Mouse (Mus musculus): ENCODE measurements around the gene Mea1.

The Mea1 gene

DNA sequence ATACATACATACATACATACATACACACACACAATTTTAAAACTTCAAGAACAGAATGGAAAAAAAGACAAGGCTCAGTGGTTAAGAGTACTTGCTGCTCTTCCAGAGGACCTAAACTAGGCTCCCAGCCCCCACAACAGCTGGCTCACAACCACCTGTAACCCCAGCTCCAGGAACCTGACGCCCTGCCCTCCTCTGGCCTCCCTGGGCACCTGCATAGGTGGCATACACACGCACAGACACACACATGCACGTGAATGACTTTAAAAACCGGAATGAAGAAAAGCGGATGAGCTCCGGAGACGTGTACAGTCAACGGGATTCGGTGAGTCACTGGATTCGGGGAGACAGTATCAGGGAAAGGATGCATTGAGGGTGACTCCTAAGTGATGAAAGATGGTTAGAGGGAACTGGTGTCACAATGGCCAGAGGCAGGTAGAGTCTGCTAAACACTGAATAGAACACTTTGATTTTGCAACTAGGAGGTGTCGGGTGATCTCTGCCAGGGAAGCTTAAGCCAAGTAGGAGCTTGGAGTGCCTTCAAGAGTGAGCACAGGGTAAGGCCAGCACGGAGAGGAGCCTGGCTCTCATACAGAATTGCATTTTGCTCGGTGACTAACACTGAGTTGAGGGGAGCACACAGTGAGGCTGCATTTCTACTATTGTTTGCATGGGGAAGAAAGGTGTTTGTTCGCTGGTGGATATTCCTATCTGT, 27.9 kb downstream of the Mea1 start:
- DNase-seq = no peak

DNA sequence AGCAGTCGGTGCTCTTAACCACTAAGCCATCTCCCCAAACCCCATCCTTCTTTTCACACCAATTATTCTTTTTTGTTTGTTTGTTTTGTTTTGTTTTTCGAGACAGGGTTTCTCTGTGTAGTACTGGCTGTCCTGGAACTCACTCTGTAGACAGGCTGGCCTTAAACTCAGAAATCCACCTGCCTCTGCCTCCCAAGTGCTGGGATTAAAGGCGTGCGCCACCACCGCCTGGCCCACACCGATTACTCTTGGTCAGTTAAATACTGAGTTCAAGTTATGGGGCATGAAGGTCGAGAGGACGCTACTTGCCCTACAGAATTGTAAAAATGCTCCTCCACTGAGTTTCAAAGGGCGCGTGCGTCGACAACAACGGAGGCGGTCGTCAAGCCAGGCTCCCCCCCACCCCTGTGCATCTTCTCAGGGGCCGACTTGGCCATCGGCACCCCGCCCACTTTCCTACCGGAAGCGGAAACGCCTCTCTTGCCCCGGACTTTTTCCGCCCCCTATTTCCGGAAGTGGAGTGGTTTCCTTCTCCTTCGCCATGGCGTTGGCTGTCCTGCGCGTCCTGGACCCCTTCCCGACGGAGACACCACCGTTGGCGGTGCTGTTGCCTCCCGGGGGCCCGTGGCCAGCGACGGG, 32.5 kb downstream of the Mea1 start, which contains the start of gene Pex6:
Gene Pex6 (plus strand): TSS at position 505 of the 639 bp plus-strand sequence.
- peak; percentile 95 for DNase-seq

DNA sequence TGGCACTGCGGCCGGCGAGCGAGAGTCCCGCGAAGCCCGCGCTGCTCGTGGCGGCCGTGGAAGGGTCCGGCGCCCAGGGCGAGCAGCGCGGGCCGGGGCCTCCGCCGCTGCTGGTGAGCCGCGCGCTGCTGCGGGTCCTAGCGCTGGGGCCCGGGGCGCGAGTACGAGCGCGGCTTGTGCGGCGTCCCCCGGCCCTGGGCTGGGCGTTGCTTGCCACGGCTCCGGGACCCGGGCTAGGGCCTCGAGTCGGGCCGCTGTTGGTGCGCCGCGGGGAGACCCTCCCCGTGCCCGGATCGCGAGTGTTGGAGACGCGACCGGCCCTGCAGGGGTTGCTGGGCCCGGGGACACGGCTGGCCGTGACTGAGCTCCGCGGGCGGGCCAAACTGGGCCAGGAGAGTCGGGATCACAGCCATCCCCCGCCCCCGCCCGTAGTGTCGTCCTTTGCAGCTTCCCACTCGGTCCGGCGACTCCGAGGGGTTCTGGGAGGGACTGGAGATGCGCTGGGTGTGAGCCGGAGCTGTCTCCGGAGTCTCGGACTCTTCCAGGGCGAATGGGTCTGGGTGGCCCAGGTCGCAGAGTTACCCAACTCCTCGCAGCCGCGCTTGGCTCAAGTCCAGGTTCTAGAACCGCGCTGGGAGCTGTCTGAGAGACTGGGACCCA, 33.1 kb downstream of the Mea1 start:
- peak; percentile 23 for DNase-seq

DNA sequence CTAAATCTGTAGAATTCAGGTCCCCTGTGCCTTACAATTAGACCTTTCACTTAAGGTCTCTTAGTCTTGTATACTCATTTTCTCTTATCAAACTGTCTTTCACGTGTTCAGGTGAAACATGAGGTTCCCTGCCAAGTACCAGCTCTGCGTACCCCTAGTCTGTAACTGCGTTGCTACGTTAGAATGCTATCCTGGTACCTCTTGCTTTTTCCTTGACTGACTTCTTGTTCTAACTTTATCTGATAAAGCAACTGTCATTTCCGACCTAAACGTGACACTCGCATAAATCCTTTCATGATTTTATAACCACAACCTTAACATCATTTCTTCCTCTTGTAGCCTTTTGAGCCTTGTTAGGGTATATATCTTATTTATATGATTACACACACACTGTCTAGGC, 33.8 kb downstream of the Mea1 start:
- DNase-seq = no peak

DNA sequence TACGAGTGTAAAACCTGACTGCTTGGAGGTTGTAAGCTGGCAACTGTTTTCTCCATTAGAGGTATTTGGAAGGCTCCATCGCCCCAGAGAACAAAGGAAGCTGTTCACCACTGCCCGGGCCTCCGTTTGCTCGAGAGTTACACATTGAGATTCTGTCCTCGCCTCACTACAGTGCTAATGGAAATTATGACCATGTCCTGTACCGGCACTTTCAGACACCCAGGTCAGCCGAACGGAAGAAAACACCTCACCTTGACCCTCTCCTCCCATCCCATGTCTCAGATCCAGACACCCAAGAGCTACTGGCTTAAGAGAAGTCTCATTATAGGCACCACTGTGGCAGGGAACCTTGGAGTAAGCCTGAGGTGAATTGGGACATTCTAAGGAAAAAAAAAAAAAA, 35.3 kb downstream of the Mea1 start:
- DNase-seq = no peak

DNA sequence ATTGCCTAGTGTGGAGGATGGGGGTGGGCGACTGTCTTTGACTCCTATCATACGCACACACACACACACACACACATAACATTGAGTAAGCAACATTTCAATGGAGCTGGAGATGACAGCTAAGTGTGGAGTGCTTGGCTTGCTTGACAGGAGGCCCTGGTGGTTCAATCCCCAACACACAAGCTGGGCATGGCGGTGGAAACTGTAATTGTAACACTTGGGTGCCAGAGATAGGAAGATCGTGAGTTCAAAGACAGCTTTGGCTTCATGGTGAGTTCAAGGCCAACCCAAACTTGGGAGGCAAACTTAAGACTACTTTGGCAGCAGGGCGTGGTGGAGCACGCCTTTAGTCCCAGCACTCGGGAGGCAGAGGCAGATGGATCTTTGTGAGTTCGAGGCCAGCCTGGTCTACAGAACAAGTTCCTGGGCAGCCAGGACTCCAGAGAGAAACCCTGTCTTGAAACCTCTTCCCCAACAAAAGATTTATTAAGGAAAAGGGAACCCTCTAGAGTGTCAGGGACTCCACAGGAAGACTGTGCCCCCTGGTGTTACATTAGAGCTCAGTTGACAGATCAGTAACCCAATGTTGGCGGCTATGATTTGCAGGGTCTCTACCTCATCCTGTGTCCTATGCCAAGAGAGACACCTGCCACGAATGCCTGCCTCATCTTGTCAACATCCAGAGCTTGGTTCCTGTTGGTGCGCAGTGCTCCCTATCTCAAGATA, 36.3 kb downstream of the Mea1 start:
- no peak for DNase-seq

DNA sequence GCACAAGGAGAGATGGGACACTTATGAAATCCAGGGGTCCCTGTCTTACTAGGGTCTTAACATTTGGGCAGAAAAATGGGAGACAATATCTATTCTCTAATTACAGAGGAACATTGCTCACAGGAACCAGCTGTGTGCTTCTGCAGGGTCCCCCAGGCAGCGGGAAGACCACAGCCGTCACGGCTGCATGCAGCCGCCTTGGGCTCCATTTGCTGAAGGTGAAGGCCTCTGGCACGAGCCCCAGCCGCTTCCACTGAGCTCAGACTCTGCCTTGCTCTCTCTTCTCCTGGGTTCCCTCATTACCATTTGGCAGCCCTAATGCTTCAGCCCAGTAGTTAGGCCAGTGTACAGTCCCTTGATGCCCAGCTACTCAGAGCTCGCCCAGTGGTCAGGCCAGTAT, 42.5 kb downstream of the Mea1 start:
- no peak for DNase-seq

DNA sequence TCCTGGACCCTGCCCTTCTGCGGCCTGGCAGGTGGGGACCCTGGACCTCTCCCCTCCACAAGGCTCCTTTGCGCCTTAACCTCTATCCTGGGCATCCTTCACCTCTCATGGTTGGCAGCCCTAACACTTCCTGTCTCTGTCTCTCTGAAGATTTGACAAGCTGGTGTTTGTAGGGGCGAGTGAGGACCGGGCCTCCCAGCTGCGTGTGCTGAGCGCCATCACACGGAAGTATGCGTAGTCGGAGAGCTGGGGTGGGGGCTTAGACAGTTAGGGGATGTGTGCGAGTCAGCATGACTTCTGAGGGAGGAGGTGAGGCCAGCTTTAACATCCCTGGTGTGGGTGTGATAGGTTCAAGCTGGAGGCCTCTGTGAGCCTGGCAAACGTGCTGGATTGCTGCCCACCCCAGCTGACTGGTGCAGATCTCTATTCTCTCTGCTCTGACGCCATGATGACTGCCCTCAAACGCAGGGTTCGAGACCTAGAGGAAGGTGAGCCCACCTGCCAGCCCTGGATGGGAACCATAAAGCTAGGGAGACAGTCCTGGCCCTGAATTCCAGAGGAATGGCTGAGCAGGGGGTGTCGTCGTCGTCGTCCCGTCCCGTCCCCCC, 46.0 kb downstream of the Mea1 start:
- DNase-seq = no peak

DNA sequence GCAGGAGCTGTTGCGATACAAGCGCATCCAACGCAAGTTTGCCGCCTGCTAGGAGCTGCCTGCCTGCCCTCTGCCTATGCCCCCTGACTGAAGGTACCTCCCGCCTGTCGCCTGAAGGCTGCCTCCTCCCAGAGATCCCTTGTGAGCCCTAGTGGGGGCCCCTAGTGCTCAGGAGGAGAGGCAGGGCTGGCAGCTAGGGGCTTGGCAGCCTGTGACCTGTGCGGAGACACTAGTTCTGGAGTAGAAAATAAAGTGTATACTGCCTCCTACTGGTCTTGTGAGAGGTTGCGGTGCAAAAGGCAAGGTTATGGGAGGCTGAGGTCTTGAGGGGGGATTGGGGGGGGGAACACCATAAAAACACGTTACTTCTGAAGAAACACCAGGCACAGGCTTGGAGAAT, 46.7 kb downstream of the Mea1 start:
- DNase-seq = no peak

DNA sequence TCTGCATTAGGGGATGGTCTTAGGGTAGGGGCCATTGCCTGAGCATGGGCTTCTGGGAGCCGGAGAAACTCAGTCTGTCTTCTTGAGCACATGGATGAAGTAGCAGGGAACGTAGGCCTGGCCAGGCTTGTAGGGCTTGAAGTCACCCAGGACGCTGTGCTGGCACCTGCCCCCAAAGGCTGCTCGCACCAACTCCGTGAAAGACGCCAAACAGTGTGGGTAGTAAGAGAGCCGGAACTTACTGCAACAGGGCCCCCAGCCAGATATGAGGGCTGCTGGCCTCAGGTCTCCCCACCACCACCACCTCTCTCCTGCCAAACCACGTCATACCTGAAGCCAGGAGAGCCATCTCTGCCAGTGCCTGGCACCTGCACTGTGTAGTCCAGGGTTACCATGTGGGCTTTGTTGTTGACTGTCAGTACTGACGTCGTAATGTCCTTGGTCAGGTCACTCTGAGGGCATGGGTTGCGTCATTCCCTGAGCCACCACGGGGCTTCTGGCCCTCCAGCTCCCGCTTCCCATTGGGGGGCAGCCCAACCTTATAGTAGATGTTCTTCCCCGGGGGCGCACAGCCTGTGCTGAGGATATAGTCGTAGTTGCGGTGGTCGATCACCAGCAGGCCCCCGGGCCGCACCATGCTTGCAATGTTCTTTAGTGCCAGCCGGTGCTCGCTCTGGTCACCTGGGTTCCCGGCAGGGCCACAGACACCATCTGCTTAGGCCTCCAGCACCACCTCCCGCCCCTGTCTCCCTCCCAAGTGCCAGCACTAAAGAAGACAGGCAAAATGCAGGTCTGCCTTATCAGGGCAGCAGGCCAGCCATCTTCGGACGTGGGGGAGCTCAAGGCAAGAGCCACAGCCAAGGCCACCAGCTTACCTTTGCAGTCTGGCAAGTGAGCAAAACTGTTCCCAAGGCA, 47.4 kb downstream of the Mea1 start:
- no peak for DNase-seq

DNA sequence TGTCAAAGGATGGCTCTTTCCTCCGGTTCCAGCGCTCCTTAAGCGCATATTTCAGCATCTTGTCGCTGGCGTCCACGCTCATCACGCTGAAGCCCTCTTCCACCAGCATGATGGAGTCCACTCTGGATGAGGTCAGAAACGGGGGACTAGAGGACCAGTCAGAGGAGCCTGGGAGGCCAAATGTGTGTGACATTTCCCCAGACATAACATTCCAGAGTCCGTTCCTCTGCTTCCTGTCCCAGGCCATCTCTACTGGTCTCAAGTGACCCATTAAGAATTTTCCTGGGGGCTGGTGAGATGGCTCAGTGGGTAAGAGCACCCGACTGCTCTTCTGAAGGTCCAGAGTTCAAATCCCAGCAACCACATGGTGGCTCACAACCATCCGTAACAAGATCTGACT, 48.7 kb downstream of the Mea1 start:
- no peak for DNase-seq

DNA sequence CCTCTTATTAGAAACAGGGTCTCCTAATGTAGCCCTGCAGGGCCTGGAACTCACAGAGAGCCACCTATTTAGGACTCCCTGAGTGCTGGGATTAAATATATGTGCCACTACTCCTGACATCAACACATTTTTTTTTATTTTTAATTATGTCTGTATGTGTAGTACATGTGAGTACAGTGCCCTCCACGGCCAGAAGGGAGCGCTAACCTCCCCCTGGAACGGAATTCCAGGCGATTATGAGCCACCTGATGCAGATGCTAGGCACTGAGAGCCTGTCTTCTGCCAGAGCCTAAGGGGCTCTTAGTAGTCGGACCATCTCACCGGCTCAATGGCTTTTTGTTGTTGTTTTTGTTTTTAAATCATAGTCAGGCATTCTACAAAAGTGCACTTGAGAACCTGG, 49.4 kb downstream of the Mea1 start:
- no peak for DNase-seq

DNA sequence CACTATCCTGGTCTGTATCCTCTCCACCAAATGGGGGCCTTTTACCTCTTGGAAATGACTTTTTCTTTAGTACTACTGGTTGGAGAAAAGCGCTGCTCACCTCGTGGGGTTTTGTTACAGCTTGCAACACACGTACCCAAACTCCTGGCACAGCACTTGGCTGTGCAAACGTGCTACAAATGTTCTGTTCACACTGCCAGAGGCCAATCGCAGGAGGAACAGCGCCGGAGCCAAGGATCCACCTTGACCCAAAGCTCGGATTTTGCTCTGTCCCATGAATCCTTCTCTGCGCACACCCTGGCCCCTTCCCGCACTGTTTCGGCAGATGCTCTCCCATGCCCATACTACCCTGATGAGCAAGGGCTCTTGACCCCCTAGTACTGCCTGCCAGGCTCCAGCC, 49.9 kb downstream of the Mea1 start:
- no peak for DNase-seq

DNA sequence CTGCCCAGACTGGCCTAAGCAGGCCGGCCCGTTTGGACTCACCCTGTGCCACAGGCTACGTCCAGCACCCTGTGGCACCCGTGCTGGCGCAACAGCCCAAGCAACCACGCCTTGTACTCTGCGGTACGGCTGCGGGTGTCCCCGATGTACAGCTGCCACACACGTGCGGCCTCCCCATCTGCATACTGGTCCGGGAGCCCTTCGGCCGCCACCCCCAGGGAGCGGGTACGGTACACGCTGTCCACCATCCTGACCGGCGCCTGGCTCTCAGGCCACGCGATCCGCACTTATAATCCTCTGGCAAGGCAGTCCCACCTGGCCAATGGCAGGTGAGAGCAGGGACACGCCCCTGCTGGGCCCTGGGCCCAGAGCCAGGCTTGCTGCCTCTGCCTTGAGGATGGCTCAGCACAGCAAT, 50.3 kb downstream of the Mea1 start, which contains the start of gene Gnmt:
Gene Gnmt (minus strand): TSS at position 265 of the 415 bp plus-strand sequence.
- no peak for DNase-seq

Data from right cerebral cortex, adult 18-20 months (tissue).